Mouse (Mus musculus) lung, postnatal 0 days (tissue): ENCODE results near the gene Tpx2.
A peak's percentile ranks its signal among the peaks of the same experiment; 100 is the strongest.

Experiments used
- CTCF ChIP-seq: IDR thresholded peaks from 2 replicates; pipeline ENCODE4 v1.5.1; 2016; ENCODE audit warnings: antibody characterized with exemption, mild to moderate bottlenecking
- EP300 ChIP-seq: IDR thresholded peaks from 2 replicates; pipeline ENCODE4 v1.6.1; 2016; ENCODE audit warnings: antibody characterized with exemption, mild to moderate bottlenecking, control low read depth

DNA sequence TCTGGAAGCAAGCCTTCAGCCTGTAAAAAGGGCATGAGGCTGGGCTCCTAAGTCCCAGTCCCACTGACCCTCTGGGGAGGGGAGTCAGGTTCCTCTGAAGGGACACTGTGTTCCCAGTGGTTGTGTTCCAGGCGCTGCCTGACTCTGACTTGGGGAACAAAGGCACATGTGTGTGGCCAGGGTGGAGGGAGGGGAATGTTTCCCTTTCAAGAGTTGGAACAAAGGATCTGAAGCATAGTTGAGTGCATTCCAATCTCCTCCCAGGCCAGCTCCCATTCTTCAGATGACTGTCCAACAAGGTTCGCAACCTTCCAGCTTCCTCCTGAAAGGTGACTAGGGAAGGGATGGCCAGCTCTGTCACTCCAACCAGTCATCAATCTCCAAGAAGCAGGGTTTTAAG, 27.4 kb upstream of the Tpx2 start:
- peak; percentile 100 for TF ChIP-seq EP300
- no peak for TF ChIP-seq CTCF
